Mouse (Mus musculus): ENCODE data around the gene Gstz1.

- no peak for TF ChIP-seq CTCF (IDR thresholded peaks at IDR 0.05; ENCODE audit: extremely low read depth, insufficient read depth, insufficient read length, insufficient replicate concordance)
- TF ChIP-seq POLR2A (IDR thresholded peaks at IDR 0.05; ENCODE audit: low read depth, low read length): no peak
These were observed 2.5 kb downstream of the Gstz1 start for GRCm38 (mm10) chr12:87149471-87149870.
